Mouse (Mus musculus) embryonic fibroblast, embryonic 13.5 days (primary cell): ENCODE measurements around the gene Flt1. TPM values are rescaled to one million over a fixed set of nuclear protein-coding genes. Genes with fewer than 3 reads are reported as not detected.

ENCODE experiments used
- H3K27ac ChIP-seq: 2 replicates; pipeline ENCODE4 v1.5.1; 2012; ENCODE audit warnings: low read length, control low read depth, inconsistent platforms; ENCODE audit not compliant: insufficient read depth
- H3K4me1 ChIP-seq: 2 replicates; pipeline ENCODE4 v1.6.1; 2011; ENCODE audit warnings: low read length; ENCODE audit not compliant: control insufficient read depth, insufficient read depth
- H3K4me3 ChIP-seq: 2 replicates; pipeline ENCODE4 v1.5.1; 2011; ENCODE audit warnings: mild to moderate bottlenecking, control low read depth, low read length; ENCODE audit not compliant: insufficient read depth
- CTCF ChIP-seq: IDR thresholded peaks from 2 replicates; pipeline ENCODE4 v1.5.1; 2011; ENCODE audit warnings: mild to moderate bottlenecking, control low read depth, low read length, moderate library complexity, borderline replicate concordance; ENCODE audit not compliant: insufficient read depth
- POLR2A ChIP-seq: IDR thresholded peaks from 2 replicates; pipeline ENCODE4 v1.6.1; 2011; ENCODE audit warnings: low read depth, mild to moderate bottlenecking, control low read depth, low read length, moderate library complexity
- polyA plus RNA-seq: library from polyadenylated mRNA; stranded (reverse); fragments of >200 nt; gene quantifications from 2 replicates; pipeline ENCODE4 v1.2.4, GENCODE M21; 2011; ENCODE audit warnings: low read depth; ENCODE audit not compliant: missing spikeins, insufficient read length

Gene Flt1
- polyA plus RNA-seq, 1 experiment, result 38.2 TPM

DNA sequence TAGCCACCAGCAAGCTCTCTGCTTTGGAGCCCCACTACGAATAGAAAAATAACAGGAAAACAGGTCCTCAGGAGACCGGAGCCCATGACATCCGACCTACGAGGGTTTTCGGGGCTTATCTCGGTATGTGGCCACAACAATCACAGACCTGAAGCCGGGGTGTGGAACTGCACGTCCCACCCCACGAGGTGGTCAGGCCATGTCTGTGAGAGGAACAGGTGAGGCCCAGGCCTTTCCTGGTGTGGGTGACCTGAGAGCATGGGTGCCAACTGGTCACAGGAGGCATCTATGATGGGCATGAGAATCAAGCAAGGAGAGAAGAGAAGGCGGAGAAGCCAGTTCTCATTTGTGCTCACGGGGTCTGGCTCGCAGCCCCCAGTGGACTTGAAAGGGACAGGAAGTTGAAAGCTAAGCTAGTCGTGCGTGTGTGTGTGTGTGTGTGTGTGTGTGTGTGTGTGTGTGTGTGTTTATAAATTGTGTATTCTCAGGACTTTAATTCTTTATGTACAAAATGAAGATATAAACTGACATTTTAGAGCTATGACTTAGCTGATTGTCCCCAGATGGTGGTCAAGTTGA lies 79.4 kb downstream of the Flt1 start:
- Histone ChIP-seq H3K4me3 (no peak overlapping the region), H3K4me1 (no peaks in the 10 kb centered on the region), H3K27ac (no peak overlapping the region)
- no peak for TF ChIP-seq POLR2A
- TF ChIP-seq CTCF, result no peak

DNA sequence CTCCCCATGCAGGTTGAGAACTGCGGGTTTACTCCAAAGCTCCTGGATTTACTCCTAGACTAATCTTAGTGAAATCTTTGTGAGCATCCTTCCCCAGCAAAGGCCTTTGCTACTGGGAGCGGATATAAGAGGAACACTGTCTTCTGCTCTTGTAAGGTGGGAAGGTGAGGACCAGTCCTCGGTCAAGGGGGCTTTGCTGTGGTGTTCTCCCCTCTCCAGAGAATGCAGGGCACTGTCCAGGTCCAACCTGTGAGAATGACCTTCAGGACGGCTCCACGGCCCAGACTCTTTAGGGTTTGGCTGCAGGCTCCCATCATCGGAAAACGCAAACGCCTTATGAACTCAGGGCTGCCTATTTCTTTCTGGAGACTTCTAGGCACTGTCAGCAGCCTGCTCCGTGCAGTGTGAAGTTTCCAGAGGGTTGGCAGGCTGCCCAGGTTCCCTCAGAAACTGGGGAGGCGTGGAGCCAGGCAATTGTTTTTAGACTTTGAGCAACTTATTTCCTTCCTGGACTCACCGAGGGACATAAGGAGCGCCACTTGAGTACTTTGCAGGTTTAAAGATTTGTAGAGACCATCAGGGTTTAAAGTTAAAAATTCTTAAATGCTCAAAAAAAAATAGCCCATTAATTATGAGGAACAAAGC lies 80.7 kb downstream of the Flt1 start:
- TF ChIP-seq POLR2A (no peak), CTCF (no peak)
- Histone ChIP-seq H3K4me1 (no peaks in the 10 kb centered on the region), H3K4me3 (no peak overlapping the region), H3K27ac (no peak overlapping the region)

DNA sequence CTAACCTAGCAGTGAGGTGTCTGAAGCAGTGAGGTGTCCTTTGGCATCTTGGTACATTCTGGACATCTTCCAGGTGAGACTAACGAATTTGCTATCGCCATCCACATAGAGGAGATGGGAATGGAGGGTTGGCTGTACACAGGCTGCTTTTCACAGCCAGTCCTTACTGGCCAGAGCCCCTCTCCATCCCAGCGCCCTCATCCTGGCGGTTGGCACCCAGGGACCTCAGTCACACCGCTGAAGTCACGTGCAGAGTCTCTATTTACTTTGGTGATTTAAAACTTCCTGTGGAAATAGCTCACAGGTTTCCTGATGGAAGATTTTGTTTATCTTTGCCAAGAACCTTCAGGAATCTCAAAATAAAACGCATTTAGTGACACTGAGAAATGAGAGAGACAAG lies 84.4 kb downstream of the Flt1 start:
- Histone ChIP-seq H3K27ac (no peak overlapping the region), H3K4me1 (peaks cover 2% of the 10 kb centered on the region; the same call in 1 of the 2 replicates), H3K4me3 (no peak overlapping the region)
- TF ChIP-seq CTCF (no peak), POLR2A (no peak)

DNA sequence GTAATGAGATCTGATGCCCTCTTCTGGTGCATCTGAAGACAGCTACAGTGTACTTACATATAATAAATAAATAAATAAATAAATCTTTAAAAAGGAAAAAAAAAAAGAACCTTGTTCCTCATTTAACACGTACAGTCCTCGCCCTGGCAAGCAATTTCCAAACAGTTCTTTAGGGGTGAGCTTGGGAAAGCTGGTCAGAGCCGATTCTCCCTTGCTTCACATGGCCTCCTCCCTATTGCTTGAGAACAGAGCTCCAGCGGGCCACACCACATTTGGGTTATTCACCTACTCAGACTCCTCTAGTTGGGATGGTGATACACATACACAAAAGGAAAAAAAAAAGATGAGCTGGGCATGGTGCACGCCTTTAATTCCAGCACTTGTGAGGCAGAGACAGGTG lies 85.9 kb downstream of the Flt1 start:
- Histone ChIP-seq H3K27ac (no peak overlapping the region), H3K4me1 (peaks cover 2% of the 10 kb centered on the region; the same call in 1 of the 2 replicates), H3K4me3 (no peak overlapping the region)
- TF ChIP-seq CTCF (no peak), POLR2A (no peak)

DNA sequence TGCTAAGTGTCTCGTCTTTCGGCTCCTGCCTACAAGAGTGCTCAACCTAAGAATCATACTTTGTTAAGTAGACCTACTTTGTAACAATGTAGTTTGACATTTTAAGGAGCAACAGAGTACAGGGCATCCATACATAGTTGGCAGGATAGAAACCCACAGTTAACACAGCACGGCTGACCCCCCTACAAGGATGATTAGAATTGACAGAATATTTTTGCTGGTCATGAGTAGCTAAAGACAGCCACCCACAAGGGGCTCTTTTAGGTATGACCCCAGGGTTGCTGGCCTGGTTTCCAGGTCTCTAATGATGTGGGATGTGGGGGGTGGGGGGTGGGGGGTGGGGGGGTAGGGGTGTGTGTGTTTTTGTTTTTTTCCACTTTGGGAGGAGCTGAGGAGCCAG lies 89.1 kb downstream of the Flt1 start:
- no peak overlapping the region for H3K4me3 ChIP-seq
- H3K4me1 ChIP-seq, result peaks cover 2% of the 10 kb centered on the region; the same call in 1 of the 2 replicates
- H3K27ac ChIP-seq, result no peak overlapping the region
- no peak for TF ChIP-seq CTCF
- no peak for TF ChIP-seq POLR2A

DNA sequence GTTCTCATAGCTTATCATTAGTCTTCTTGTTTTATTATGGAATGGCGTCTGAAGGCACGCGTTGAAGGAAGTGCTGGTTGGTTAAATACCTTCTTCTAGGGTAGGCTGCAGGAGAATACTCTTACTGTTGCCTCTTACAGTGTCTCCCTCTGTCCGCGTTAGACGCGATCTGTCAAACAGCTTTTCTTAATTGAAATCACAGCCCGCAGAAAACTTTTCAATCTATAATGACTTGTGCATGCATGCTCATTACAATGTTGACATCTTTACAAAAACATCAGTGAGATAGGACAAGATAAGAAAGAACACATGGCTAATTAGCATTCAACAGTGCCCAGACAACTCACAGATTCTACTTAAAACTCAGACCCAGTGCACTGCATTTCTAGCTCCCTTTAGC lies 89.9 kb downstream of the Flt1 start:
- Histone ChIP-seq H3K4me3 (no peak overlapping the region), H3K4me1 (peaks cover 2% of the 10 kb centered on the region; the same call in 1 of the 2 replicates), H3K27ac (no peak overlapping the region)
- no peak for TF ChIP-seq POLR2A
- no peak for TF ChIP-seq CTCF

DNA sequence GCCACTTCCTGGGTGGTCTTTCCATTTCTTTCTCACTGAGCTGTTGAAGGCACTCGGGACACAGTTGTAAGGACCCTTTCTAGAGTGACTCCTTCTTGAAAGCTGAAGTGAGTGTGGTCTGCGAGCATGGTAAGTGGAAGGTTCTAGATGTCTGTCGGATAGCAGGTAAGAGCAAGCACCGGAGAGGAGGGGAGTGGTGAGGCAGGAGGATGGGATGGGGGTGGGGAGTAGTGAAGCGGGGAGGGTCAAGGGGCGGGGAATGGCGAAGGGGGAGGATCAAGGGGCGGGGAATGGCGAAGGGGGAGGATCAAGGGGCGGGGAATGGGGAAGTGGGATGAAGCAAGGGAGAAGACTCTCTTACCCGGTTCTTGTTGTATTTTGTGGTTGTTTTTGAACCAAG lies 91.8 kb downstream of the Flt1 start:
- Histone ChIP-seq H3K4me3 (no peak overlapping the region), H3K4me1 (peaks cover 2% of the 10 kb centered on the region; the same call in 1 of the 2 replicates), H3K27ac (no peak overlapping the region)
- TF ChIP-seq POLR2A (no peak), CTCF (no peak)

DNA sequence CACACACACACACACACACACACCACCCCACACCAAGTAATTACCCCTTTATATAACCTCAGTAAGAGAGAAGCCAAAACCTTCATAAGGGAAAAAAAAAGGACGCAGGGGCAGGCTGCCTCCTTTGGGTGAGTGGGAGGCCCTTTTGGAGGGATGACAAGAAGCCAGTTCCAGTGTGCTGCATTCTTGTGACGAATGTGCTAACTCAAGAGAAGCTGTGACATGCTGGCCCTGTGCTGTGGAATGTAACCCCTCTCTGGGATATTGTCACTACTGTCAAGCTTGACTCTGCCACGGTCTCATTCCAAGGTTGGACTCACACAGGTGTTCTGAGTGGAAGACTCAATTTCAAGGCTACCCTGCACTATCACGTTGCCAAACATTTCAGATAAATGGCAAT lies 93.1 kb downstream of the Flt1 start:
- TF ChIP-seq POLR2A (no peak), CTCF (no peak)

DNA sequence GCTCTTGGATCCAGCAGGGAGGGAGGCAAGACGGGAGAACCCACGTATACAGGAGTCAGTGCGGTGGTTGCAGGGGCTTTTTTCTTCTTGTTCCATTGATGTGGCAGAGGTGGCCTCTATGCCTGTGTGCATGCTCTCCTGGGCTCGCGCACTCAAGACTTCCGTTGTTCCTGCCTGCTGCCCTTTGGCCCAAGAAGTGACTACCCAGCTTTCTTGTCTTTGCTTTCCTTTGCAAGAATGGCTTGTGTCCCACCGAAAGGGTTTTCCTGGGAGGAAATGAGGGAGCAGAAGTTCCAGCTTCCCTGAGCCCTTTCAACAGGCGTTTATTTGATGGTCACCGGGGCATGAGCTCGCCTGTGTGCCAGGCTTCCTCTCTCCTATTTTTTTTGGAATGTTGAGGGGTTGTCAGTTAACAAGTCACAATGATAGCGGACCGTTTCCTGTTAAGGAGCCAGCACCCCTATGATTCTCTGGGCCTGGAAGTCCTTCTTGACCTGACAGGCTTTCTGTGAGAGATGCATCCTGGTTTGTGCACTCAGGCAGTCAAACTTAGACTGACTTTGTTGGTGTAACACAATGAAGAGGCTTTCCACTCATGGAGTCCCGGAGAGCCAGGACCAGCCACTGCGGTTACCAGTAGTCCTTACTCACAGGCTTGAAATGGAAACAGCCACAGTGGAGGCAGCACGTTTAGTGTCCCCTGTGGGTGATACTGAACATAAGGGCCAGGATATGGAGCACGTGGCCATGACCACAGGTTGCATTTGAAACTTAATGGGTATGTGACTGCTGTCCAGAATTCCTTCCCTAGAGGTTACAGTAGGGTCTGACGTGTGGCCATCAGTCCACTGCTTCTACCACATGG lies 95.2 kb downstream of the Flt1 start:
- H3K27ac ChIP-seq, result no peak overlapping the region
- no peak overlapping the region for H3K4me3 ChIP-seq
- no peaks in the 10 kb centered on the region for H3K4me1 ChIP-seq
- no peak for TF ChIP-seq CTCF
- TF ChIP-seq POLR2A, result no peak

More for the DNA sequence above, 93.1 kb downstream of the Flt1 start:
- Histone ChIP-seq H3K4me3 (no peak overlapping the region), H3K4me1 (peaks cover 2% of the 10 kb centered on the region; the same call in 1 of the 2 replicates), H3K27ac (no peak overlapping the region)

DNA sequence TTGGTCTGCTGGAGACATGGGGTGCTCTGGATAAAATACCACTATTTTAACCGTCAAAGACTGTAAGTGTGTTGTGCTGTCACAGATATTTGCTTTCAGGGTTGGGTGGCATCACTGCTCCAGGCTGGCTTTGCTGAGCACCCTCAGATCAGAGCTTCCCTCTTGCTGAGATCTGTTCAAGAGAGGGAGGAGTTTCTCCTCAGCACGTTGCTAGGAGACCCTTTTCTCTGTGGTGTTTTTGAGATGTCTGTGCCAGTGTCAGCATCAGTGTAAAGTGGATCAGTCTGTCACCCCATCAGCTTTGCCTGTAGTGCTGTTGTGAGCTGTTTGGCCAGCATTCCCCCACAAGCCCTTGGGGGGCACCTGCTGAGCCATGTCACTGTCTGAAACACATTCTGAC lies 98.9 kb downstream of the Flt1 start:
- Histone ChIP-seq H3K4me3 (no peak overlapping the region), H3K4me1 (no peaks in the 10 kb centered on the region), H3K27ac (no peak overlapping the region)
- no peak for TF ChIP-seq CTCF
- TF ChIP-seq POLR2A, result no peak
